In the genomic region with DNA sequence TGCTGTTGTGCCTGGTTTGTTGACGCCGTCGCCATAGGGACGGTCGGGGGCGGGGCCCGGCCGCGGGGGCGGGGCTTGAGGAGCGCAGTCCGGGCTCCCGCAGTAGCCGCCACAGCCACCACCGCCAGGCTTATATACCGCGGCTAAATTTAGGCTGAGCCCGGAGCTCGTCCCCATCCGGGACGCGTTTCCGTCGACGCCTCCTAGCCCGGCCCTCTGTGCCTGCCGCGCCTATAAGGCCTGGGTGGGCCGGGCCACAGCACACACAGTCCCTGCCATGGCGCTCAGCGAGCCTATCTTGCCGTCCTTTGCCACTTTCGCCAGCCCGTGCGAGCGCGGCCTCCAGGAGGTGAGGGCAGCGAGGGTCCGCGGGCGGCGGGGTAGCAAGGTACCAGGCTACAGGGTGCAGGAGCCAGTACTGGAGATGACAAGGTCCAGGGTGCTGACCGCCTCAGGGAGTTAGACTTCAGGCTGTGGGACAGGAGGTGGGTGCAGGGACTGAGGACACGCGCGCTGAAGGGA, we compare ENCODE assay signal across 8 mouse cellular contexts. TPM values are rescaled to one million over a fixed set of nuclear protein-coding genes. Genes with fewer than 3 reads are reported as not detected.
DNase-seq lines count a peak whose midpoint lies in the region; ATAC-seq lines count a peak whose summit lies in the region.

Klf2 (plus strand) TSS at position 233 of the 522 bp plus-strand sequence.

- peak; percentile 98 to 99 for DNase-seq in adrenal gland, postnatal 36 days
- DNase-seq in heart, adult 11 months: peak; percentile 100
- peak; percentile 94 for DNase-seq in kidney, adult 11 months
- peak; percentile 81 for DNase-seq in left cerebral cortex, postnatal 4 days
- DNase-seq in midbrain, embryonic 11.5 days (ENCODE audit: low spot score, missing footprints): peak; percentile 99
- peak; percentile 88 for DNase-seq in right cerebral cortex, postnatal 4 days
- peak; percentile 91 for DNase-seq in yolk sac, embryonic 10.5 days (ENCODE audit: low spot score)

- no peak within 1 kb of the TSS for H3K27ac ChIP-seq in embryonic facial prominence, embryonic 12.5 days
- H3K27ac ChIP-seq in midbrain, embryonic 11.5 days (ENCODE audit: low read depth, low read length): no peak within 1 kb of the TSS

- H3K9ac ChIP-seq in embryonic facial prominence, embryonic 12.5 days: peak within 1 kb of the TSS; percentile 42
- peak within 1 kb of the TSS; percentile 41; the same call in 1 of the 2 replicates for H3K9ac ChIP-seq in midbrain, embryonic 11.5 days (ENCODE audit: low read length)

- no peaks in the 10 kb centered on the region for H3K9me3 ChIP-seq in embryonic facial prominence, embryonic 12.5 days
- no peaks in the 10 kb centered on the region for H3K9me3 ChIP-seq in midbrain, embryonic 11.5 days (ENCODE audit: control insufficient read depth, low read length)

- H3K36me3 ChIP-seq in embryonic facial prominence, embryonic 12.5 days: no peaks in the 10 kb centered on the region
- no peaks in the 10 kb centered on the region for H3K36me3 ChIP-seq in midbrain, embryonic 11.5 days (ENCODE audit: control insufficient read depth, insufficient read depth, low read length)

- ATAC-seq in embryonic facial prominence, embryonic 12.5 days (ENCODE audit: insufficient number of reproducible peaks, insufficient read depth, low FRiP score, low TSS enrichment): peak; percentile 96
- ATAC-seq in midbrain, embryonic 11.5 days (ENCODE audit: low FRiP score): peak; percentile 93

- WGBS in embryonic facial prominence, embryonic 12.5 days: under 1% methylated on average over 46 of the region's 46 CpGs
- WGBS in midbrain, embryonic 11.5 days: under 1% methylated on average over 46 of the region's 46 CpGs

- peak within 1 kb of the TSS; percentile 90 for H3K4me2 ChIP-seq in embryonic facial prominence, embryonic 12.5 days (replicated peaks)
- peak within 1 kb of the TSS; percentile 71 for H3K4me2 ChIP-seq in midbrain, embryonic 11.5 days

- H3K4me1 ChIP-seq in embryonic facial prominence, embryonic 12.5 days: peaks cover 16% of the 10 kb centered on the region
- peaks cover 15% of the 10 kb centered on the region for H3K4me1 ChIP-seq in midbrain, embryonic 11.5 days (ENCODE audit: control insufficient read depth, insufficient read depth, low read length)

- intact Hi-C loops in left cerebral cortex, postnatal 4 days (cut with DNase I): no loop called here

- H3K27me3 ChIP-seq in embryonic facial prominence, embryonic 12.5 days: peaks cover 53% of the 10 kb centered on the region
- H3K27me3 ChIP-seq in midbrain, embryonic 11.5 days (ENCODE audit: control insufficient read depth, insufficient read depth, low read length): peaks cover 33% of the 10 kb centered on the region

- peak within 1 kb of the TSS; percentile 55 for H3K4me3 ChIP-seq in embryonic facial prominence, embryonic 12.5 days
- peak within 1 kb of the TSS; percentile 37 for H3K4me3 ChIP-seq in midbrain, embryonic 11.5 days (ENCODE audit: low read depth, low read length)

RNA-seq across cellular contexts. Expression of gene Klf2, which starts in this region (rescaled TPM):
- total RNA-seq in adrenal gland, postnatal 36 days (2021): 10 to 100 TPM; 45.2 to 67.5 TPM
- polyA plus RNA-seq in embryonic facial prominence, embryonic 12.5 days (2016; fragmentation: Nextera tagmentation; extraction: Ambion mirVana): 7.0 and 9.3 TPM in 2 replicates
- total RNA-seq in left cerebral cortex, postnatal 4 days (2021): 10 to 100 TPM; 13.1 to 15.1 TPM
- 5.0 and 6.5 TPM in 2 replicates for polyA plus RNA-seq in midbrain, embryonic 11.5 days (2014; fragmentation: Nextera tagmentation; extraction: Ambion mirVana)
